Mouse (Mus musculus) MEL (cell line): ENCODE results near the gene Cst7.

Experiments
- CTCF ChIP-seq, 3 experiments: IDR thresholded peaks in 2 of 3; conservative IDR thresholded peaks in 1 of 3; 2 replicates each; pipeline ENCODE4 v1.5.1; 2011 to 2012; ENCODE audit warnings: low read length in 3 of 3, low read depth in 2 of 3, mild to moderate bottlenecking in 2 of 3, improper control_type of control experiment in 1 of 3, inconsistent platforms in 1 of 3, mixed read lengths in 1 of 3, moderate library complexity in 1 of 3; ENCODE audit not compliant: control insufficient read depth in 1 of 3, insufficient read depth in 1 of 3, poor library complexity in 1 of 3, severe bottlenecking in 1 of 3
- EP300 ChIP-seq, 2 experiments: IDR thresholded peaks; 2 replicates each; pipeline ENCODE4 v1.6.1; 2011; ENCODE audit warnings: improper control_type of control experiment in 2 of 2, low read length in 2 of 2, low read depth in 1 of 2, mild to moderate bottlenecking in 1 of 2
- GATA1 ChIP-seq: IDR thresholded peaks from 2 replicates; pipeline ENCODE4 v1.6.1; 2011; ENCODE audit warnings: low read depth, low read length, improper control_type of control experiment
- HCFC1 ChIP-seq: IDR thresholded peaks from 2 replicates; pipeline ENCODE4 v1.6.1; 2012; ENCODE audit warnings: low read depth, mild to moderate bottlenecking, inconsistent platforms, low read length, improper control_type of control experiment, moderate library complexity
- KAT2A ChIP-seq: conservative IDR thresholded peaks from 2 replicates; pipeline ENCODE4 v1.6.1; 2012; ENCODE audit warnings: low read depth, low read length, improper control_type of control experiment, inconsistent platforms
- MAX ChIP-seq: IDR thresholded peaks from 2 replicates; pipeline ENCODE4 v1.6.1; 2011; ENCODE audit warnings: low read length, improper control_type of control experiment
- POLR2A ChIP-seq, 2 experiments: IDR thresholded peaks; 2 replicates each; pipeline ENCODE4 v1.6.1; 2011 to 2012; ENCODE audit warnings: low read length in 2 of 2, mild to moderate bottlenecking in 2 of 2, control low read depth in 1 of 2, improper control_type of control experiment in 1 of 2, low read depth in 1 of 2, moderate library complexity in 1 of 2; ENCODE audit not compliant: control insufficient read depth in 1 of 2, insufficient read depth in 1 of 2, poor library complexity in 1 of 2
- POLR2AphosphoS5 ChIP-seq: IDR thresholded peaks from 2 replicates; pipeline ENCODE4 v1.6.1; 2012; ENCODE audit warnings: low read depth, borderline replicate concordance, mild to moderate bottlenecking, inconsistent platforms, low read length, moderate library complexity, mixed read lengths
- TAL1 ChIP-seq: IDR thresholded peaks from 2 replicates; pipeline ENCODE4 v1.6.1; 2012; ENCODE audit warnings: mild to moderate bottlenecking, inconsistent platforms, low read length, moderate library complexity, mixed read lengths
- TCF12 ChIP-seq: IDR thresholded peaks from 2 replicates; pipeline ENCODE4 v1.6.1; 2014; ENCODE audit warnings: low read depth, mild to moderate bottlenecking, inconsistent platforms, low read length, improper control_type of control experiment, moderate library complexity
- ZC3H11A ChIP-seq: IDR thresholded peaks from 2 replicates; pipeline ENCODE4 v1.6.1; 2012; ENCODE audit warnings: low read depth, mild to moderate bottlenecking, inconsistent platforms, low read length, improper control_type of control experiment
- ZMIZ1 ChIP-seq: IDR thresholded peaks from 2 replicates; pipeline ENCODE4 v1.6.1; 2012; ENCODE audit warnings: low read depth, mild to moderate bottlenecking, inconsistent platforms, low read length, improper control_type of control experiment, moderate library complexity

DNA sequence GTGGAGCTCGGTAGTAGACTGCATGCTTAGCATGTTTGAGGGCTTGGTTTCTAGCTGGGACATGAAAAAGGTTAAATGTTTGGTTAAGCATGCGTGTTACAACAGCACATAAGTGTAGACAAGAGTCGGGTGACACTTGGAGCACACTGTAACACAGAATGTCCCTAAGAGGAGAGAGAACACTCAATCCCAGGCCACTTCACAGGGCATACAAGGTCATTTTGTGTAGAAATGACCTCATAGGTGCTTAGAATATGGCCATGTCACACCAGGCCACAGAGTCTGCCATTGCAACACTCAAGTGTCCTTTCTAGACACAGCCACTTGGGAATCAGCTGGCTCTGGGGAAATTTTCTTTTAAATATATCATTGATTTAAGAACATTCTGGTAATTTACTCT lies 53.7 kb downstream of the Cst7 start:
- TF ChIP-seq KAT2A (no peak), CTCF (IDR thresholded peaks at IDR 0.05 in 2 of 3, conservative IDR thresholded peaks at IDR 0.05 in 1 of 3; ENCODE audit: control insufficient read depth in 1 of 3, insufficient read depth in 1 of 3, low read depth in 2 of 3, low read length in 3 of 3, poor library complexity in 1 of 3, severe bottlenecking in 1 of 3) (no peak), ZC3H11A (no peak), TCF12 (no peak), GATA1 (no peak), TAL1 (no peak), ZMIZ1 (no peak), HCFC1 (no peak), MAX (no peak), POLR2A (IDR thresholded peaks at IDR 0.05; ENCODE audit: control insufficient read depth in 1 of 2, insufficient read depth in 1 of 2, low read depth in 1 of 2, low read length in 2 of 2, poor library complexity in 1 of 2) (no peak), EP300 (IDR thresholded peaks at IDR 0.05; ENCODE audit: low read depth in 1 of 2, low read length in 2 of 2) (no peak), POLR2AphosphoS5 (no peak)
